In genomic region chr8:94396964-94397657, GRCm38 (mm10) we compare ENCODE assay signal across 8 mouse cellular contexts. TPM values are rescaled to one million over a fixed set of nuclear protein-coding genes. Genes with fewer than 3 reads are reported as not detected.
DNase-seq lines count a peak whose midpoint lies in the region; ATAC-seq and TF ChIP-seq lines count a peak whose summit lies in the region.

No protein-coding gene starts in this region.

- peak; percentile 55; the same call in 1 of the 2 replicates for ATAC-seq in heart, embryonic 16.5 days (replicated peaks; ENCODE audit: extremely low read depth, insufficient read depth, low FRiP score)
- peak; percentile 75; the same call in 1 of the 2 replicates for ATAC-seq in lung, embryonic 14.5 days (ENCODE audit: insufficient read depth)

- peak; percentile 66 to 67 for DNase-seq in heart, adult 2 months
- no peak for DNase-seq in heart, postnatal 25 days (ENCODE audit: low spot score)
- DNase-seq in R1 (ENCODE audit: low read depth, low spot score) = peak; percentile 35
- DNase-seq in cerebellum, postnatal 36 days = peak; percentile 42 to 48
- DNase-seq in kidney, postnatal 14 days = peak; percentile 71
- peak; percentile 86 for DNase-seq in lung, embryonic 14.5 days
- DNase-seq in right cerebral cortex, postnatal 14 days = peak; percentile 49

- H3K4me1 ChIP-seq in heart, adult 2 months (ENCODE audit: control insufficient read depth, insufficient read depth, low read length) = peaks cover 5% of the 10 kb centered on the region
- H3K4me1 ChIP-seq in heart, embryonic 16.5 days (ENCODE audit: control insufficient read depth, insufficient read depth, low read length) = peaks cover 2% of the 10 kb centered on the region; the same call in 1 of the 2 replicates
- no peaks in the 10 kb centered on the region for H3K4me1 ChIP-seq in lung, embryonic 14.5 days (ENCODE audit: insufficient read depth)

- H3K79me2 ChIP-seq in heart, adult 2 months (replicated peaks; ENCODE audit: control insufficient read depth, insufficient read depth, low read length) = no peaks in the 10 kb centered on the region

- peak; percentile 83 for TF ChIP-seq CTCF in heart, adult 2 months (IDR thresholded peaks at IDR 0.05)
- TF ChIP-seq CTCF in lung, embryonic 14.5 days (IDR thresholded peaks at IDR 0.05; ENCODE audit: low read depth) = peak; percentile 82

- H3K36me3 ChIP-seq in heart, adult 2 months (ENCODE audit: control insufficient read depth, insufficient read depth, low read length) = peaks cover 24% of the 10 kb centered on the region
- peaks cover 37% of the 10 kb centered on the region for H3K36me3 ChIP-seq in heart, embryonic 16.5 days (ENCODE audit: control insufficient read depth, insufficient read depth)
- H3K36me3 ChIP-seq in lung, embryonic 14.5 days (ENCODE audit: insufficient read depth) = peaks cover 50% of the 10 kb centered on the region

- H3K9me3 ChIP-seq in heart, embryonic 16.5 days (replicated peaks; ENCODE audit: control insufficient read depth, low read length) = no peaks in the 10 kb centered on the region
- H3K9me3 ChIP-seq in lung, embryonic 14.5 days (ENCODE audit: low read depth, low read length) = no peaks in the 10 kb centered on the region

- TF ChIP-seq POLR2A in heart, adult 2 months (IDR thresholded peaks at IDR 0.05; ENCODE audit: insufficient read depth, low read depth, low read length) = peak; percentile 59; the same call in 1 of the 2 replicates

- WGBS in heart, adult 2 months = 34% methylated on average over 11 of the region's 11 CpGs
- 51% methylated on average over 11 of the region's 11 CpGs for WGBS in heart, embryonic 16.5 days
- WGBS in lung, embryonic 14.5 days = 50% methylated on average over 11 of the region's 11 CpGs

- H3K4me3 ChIP-seq in heart, adult 2 months = no peak overlapping the region
- no peak overlapping the region for H3K4me3 ChIP-seq in heart, embryonic 16.5 days (ENCODE audit: low read length)
- no peak overlapping the region for H3K4me3 ChIP-seq in lung, embryonic 14.5 days (ENCODE audit: low read depth, low read length)

- no peaks in the 10 kb centered on the region for H3K27me3 ChIP-seq in heart, adult 2 months (ENCODE audit: control insufficient read depth, insufficient read depth, low read length)
- H3K27me3 ChIP-seq in heart, embryonic 16.5 days (ENCODE audit: control insufficient read depth, insufficient read depth, low read length) = no peaks in the 10 kb centered on the region
- H3K27me3 ChIP-seq in lung, embryonic 14.5 days (ENCODE audit: insufficient read depth, low read length) = no peaks in the 10 kb centered on the region

- no peak overlapping the region for H3K4me2 ChIP-seq in heart, embryonic 16.5 days (ENCODE audit: low read depth, low read length)
- no peak overlapping the region for H3K4me2 ChIP-seq in lung, embryonic 14.5 days

- no peak overlapping the region for H3K9ac ChIP-seq in heart, adult 2 months (ENCODE audit: low read depth, low read length)
- H3K9ac ChIP-seq in heart, embryonic 16.5 days (ENCODE audit: low read length) = no peak overlapping the region
- no peak overlapping the region for H3K9ac ChIP-seq in lung, embryonic 14.5 days

- intact Hi-C loops in heart, adult 2 months (cut with DNase I) = loop anchor here (1.0 to 5.0 kb wide), 3 partner anchors 54 to 90 kb away; no protein-coding TSS in a partner anchor
- intact Hi-C loops in heart, postnatal 25 days (cut with DNase I) = loop anchor here (1.0 to 5.0 kb wide), 2 partner anchors 54 to 90 kb away; no protein-coding TSS in a partner anchor

- peak; percentile 97 for TF ChIP-seq EP300 in heart, adult 2 months (IDR thresholded peaks at IDR 0.05; ENCODE audit: insufficient read depth, low read depth, low read length)

- H3K27ac ChIP-seq in heart, adult 2 months = no peak overlapping the region; the same call in 1 of the 2 replicates
- no peak overlapping the region for H3K27ac ChIP-seq in heart, embryonic 16.5 days (ENCODE audit: low read length)
- H3K27ac ChIP-seq in lung, embryonic 14.5 days (ENCODE audit: low read depth) = no peak overlapping the region

RNA-seq across cellular contexts. Expression of gene Herpud1, which starts 10.9 kb away (rescaled TPM):
- 100 to 1,000 TPM; 216 to 349 TPM for total RNA-seq in heart, adult 2 months (2021)
- polyA plus RNA-seq in heart, adult 2 months (2012; rRNA removed) = 272 and 285 TPM in 2 replicates
- total RNA-seq in heart, postnatal 25 days (2021) = 100 to 1,000 TPM; 180 to 257 TPM
- 107 and 120 TPM in 2 replicates for polyA plus RNA-seq in heart, embryonic 16.5 days (2015; fragmentation: Nextera tagmentation; extraction: Ambion mirVana)
- 97.9 and 111 TPM in 2 replicates for polyA plus RNA-seq in lung, embryonic 14.5 days (2014; fragmentation: Nextera tagmentation; extraction: Ambion mirVana)

RNA-seq across cellular contexts. Expression of gene Nlrc5, which starts 37.0 kb away (rescaled TPM):
- 1 to 10 TPM; 2.3 to 3.7 TPM for total RNA-seq in heart, adult 2 months (2021)
- 3.7 and 4.9 TPM in 2 replicates for polyA plus RNA-seq in heart, adult 2 months (2012; rRNA removed)
- 1 to 10 TPM in 1 of 2 experiments, under 1 TPM in 1; 0.49 to 1.7 TPM for total RNA-seq in heart, postnatal 25 days (2021)
- polyA plus RNA-seq in heart, embryonic 16.5 days (2015; fragmentation: Nextera tagmentation; extraction: Ambion mirVana) = 0.51 and 1.1 TPM in 2 replicates
- 0.11 and 0.46 TPM in 2 replicates for polyA plus RNA-seq in lung, embryonic 14.5 days (2014; fragmentation: Nextera tagmentation; extraction: Ambion mirVana)
